Mouse (Mus musculus) embryonic fibroblast, embryonic 13.5 days (primary cell): ENCODE results near the gene Gm28048. TPM values are rescaled to one million over a fixed set of nuclear protein-coding genes. Genes with fewer than 3 reads are reported as not detected.

ENCODE experiments used
- H3K27ac ChIP-seq: 2 replicates; pipeline ENCODE4 v1.5.1; 2012; ENCODE audit warnings: low read length, control low read depth, inconsistent platforms; ENCODE audit not compliant: insufficient read depth
- H3K4me1 ChIP-seq: 2 replicates; pipeline ENCODE4 v1.6.1; 2011; ENCODE audit warnings: low read length; ENCODE audit not compliant: control insufficient read depth, insufficient read depth
- H3K4me3 ChIP-seq: 2 replicates; pipeline ENCODE4 v1.5.1; 2011; ENCODE audit warnings: mild to moderate bottlenecking, control low read depth, low read length; ENCODE audit not compliant: insufficient read depth
- CTCF ChIP-seq: IDR thresholded peaks from 2 replicates; pipeline ENCODE4 v1.5.1; 2011; ENCODE audit warnings: mild to moderate bottlenecking, control low read depth, low read length, moderate library complexity, borderline replicate concordance; ENCODE audit not compliant: insufficient read depth
- POLR2A ChIP-seq: IDR thresholded peaks from 2 replicates; pipeline ENCODE4 v1.6.1; 2011; ENCODE audit warnings: low read depth, mild to moderate bottlenecking, control low read depth, low read length, moderate library complexity
- polyA plus RNA-seq: library from polyadenylated mRNA; stranded (reverse); fragments of >200 nt; gene quantifications from 2 replicates; pipeline ENCODE4 v1.2.4, GENCODE M21; 2011; ENCODE audit warnings: low read depth; ENCODE audit not compliant: missing spikeins, insufficient read length

The Gm28048 gene
- polyA plus RNA-seq, 1 experiment = 14.1 TPM

- H3K4me3 ChIP-seq = no peak overlapping the region
- H3K27ac ChIP-seq = no peak overlapping the region
- TF ChIP-seq POLR2A (no peak), CTCF (no peak)
- H3K4me1 ChIP-seq = no peaks in the 10 kb centered on the region
These were observed 167.8 kb downstream of the Gm28048 start for GRCm38 (mm10) chr11:22813921-22814704.

DNA sequence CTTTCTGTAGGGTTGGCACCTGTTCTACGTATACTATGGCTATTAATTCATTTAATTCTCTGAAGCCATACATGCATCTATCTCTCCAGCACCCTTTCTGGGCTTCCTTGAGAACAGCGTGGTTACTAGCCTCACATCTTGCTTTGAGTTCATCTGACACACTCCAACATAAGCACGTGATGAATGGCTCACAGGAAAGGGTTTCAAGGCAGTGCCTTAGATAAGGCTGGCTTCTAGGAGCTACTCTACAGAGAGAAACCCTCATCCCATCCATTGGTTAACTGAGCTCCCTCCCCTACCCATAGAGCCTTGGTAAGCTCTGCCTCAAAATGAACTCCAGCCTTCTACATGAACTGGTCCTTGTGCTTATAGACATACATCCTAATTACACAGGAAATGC is 168.5 kb downstream of the Gm28048 start:
- H3K4me3 ChIP-seq = no peak overlapping the region
- H3K4me1 ChIP-seq = no peaks in the 10 kb centered on the region
- TF ChIP-seq CTCF = no peak
- TF ChIP-seq POLR2A = no peak
- H3K27ac ChIP-seq = no peak overlapping the region

DNA sequence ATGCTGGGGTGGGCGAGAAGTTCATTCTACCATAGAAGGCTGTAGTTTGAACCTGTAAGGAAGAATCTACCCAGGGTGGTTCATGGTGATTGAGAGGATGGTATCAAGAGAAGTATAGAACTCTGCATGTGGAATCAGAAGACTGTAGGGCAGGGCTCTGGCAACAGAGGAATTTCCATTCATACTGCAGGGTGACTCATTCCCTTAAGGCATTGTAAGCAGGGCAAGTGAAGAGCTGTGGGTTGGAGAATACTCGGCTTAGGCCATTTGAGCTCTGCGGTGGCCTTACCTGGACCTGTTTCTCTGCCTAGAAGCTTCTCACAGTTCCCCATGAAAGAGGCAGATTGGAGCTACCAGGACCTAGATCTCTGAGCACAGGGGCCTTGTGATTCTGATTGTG is 170.5 kb downstream of the Gm28048 start:
- H3K4me1 ChIP-seq = no peaks in the 10 kb centered on the region
- TF ChIP-seq CTCF (no peak), POLR2A (no peak)
- H3K27ac ChIP-seq = no peak overlapping the region
- H3K4me3 ChIP-seq = no peak overlapping the region

DNA sequence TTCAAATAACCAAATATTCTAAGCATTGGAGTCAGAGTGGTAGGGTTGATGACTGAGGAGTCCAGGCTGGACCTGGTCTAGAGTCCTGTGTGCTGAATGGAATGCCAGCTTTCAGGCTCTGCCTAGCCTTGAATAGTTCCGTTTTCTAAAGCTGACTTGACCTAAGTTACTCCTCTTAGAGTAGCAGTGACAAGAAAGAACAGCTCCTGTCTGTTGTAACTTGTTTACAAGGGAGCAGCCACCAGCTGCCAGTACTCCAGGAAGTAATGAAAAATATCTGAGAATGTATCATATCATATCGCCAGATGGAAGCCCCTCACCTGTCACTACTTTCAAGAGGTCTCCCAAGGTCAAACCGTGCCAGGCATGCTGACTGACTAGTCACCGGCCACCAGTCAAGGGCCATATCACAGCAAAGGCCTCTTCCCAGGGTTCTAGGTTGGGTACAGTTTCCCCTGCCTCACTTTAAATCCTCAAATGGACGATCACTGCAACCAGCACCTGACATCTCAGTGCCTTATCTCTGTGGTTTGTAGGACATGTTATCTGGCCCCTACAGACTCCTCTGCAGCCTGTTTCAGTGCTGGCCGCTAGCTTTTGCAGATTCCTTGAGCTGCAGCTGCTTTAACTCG is 172.3 kb downstream of the Gm28048 start:
- no peak for TF ChIP-seq CTCF
- TF ChIP-seq POLR2A = no peak
- Histone ChIP-seq H3K4me3 (no peak overlapping the region), H3K27ac (no peak overlapping the region), H3K4me1 (no peaks in the 10 kb centered on the region)

DNA sequence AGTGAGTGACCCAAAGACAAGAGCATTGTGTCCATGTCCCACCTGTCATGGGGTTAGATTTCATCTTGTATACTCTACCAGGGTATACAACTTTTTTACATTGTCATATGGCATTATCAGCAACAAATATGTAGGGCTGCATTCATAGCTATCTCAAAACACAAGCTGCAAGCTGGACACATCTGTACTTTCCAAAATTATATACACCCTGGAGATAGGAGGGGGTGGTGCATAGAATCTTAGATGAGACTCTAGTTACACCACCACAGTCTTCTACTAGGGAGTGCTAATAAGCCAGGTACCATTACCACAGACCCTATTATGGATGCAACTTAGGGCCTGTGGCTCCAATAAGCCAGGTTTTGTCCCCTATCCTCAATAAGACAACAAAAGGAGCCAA is 173.8 kb downstream of the Gm28048 start:
- H3K4me1 ChIP-seq = no peaks in the 10 kb centered on the region
- no peak overlapping the region for H3K27ac ChIP-seq
- H3K4me3 ChIP-seq = no peak overlapping the region
- no peak for TF ChIP-seq POLR2A
- TF ChIP-seq CTCF = no peak

- no peak overlapping the region for H3K27ac ChIP-seq
- peaks cover 2% of the 10 kb centered on the region; the same call in 1 of the 2 replicates for H3K4me1 ChIP-seq
- no peak overlapping the region for H3K4me3 ChIP-seq
- no peak for TF ChIP-seq CTCF
These were observed 176.7 kb downstream of the Gm28048 start for GRCm38 (mm10) chr11:22805171-22805570.

DNA sequence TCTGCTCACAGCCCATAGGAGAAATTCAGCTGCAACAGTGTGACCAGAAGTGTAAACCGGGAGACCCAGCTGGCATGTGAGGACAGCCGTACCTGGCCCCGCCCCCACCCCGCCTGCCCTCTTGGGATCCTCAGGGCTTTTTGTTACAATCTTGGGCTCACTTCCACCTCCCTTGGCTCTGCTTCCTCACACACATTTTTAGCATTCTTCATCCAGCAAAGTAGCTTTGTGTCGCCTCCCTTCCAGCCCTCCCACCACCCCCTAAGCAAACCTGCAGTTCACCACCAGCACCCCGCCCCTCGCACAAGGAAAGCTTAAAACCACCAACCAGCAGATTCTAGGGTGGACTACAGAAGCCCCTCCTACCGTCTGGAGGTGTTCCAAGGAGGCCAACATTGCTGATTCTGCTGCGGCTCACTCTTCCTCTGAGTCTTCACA is 181.9 kb downstream of the Gm28048 start:
- Histone ChIP-seq H3K4me1 (peaks cover 5% of the 10 kb centered on the region; the same call in 1 of the 2 replicates), H3K4me3 (no peak overlapping the region), H3K27ac (no peak overlapping the region)
- TF ChIP-seq POLR2A (no peak), CTCF (no peak)

DNA sequence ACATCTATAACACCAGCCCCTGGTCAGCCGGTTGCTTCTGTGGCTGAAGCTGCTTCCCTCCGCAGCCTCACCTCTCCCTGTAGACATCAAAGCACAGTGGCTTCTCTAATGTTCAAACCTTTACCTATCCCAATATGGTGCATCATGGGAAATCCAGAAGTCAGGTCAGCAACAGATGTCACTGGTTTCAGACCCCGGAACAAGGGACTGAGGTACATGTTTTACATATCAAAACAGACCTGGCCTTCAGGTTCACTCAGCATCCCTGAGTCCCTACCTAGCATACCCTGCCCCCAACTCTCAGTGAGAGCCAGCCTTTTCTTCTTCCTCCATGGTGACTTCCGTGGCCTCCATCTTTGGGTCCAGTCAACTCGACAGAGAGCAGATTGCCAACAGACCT is 183.0 kb downstream of the Gm28048 start:
- TF ChIP-seq CTCF (no peak), POLR2A (no peak)
- H3K4me1 ChIP-seq = peaks cover 5% of the 10 kb centered on the region; the same call in 1 of the 2 replicates
- no peak overlapping the region for H3K4me3 ChIP-seq
- no peak overlapping the region for H3K27ac ChIP-seq

DNA sequence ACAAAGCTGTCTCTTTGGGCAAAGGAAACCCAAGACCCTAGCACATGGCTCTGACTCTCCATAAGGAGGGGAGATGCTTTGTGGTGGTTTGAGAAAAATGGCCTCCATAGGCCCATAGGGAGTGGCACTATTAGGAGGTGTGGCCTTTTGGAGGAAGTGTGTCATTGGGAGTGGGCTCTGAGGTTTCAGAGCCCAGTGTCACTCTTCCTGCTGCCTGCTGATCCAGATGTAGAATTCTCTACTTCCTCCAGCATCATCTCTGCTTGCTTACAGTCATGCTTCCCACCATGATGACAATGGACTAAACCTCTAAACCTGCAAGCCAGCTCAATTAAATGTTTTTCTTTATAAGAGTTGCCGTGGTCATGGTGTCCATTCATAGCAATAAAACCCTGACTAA is 187.2 kb downstream of the Gm28048 start:
- no peak for TF ChIP-seq POLR2A
- no peak for TF ChIP-seq CTCF
- Histone ChIP-seq H3K4me3 (no peak overlapping the region), H3K4me1 (0 out of 2 replicates have a peak, but pooled peaks cover 1% of the 10 kb centered on the region), H3K27ac (no peak overlapping the region)

DNA sequence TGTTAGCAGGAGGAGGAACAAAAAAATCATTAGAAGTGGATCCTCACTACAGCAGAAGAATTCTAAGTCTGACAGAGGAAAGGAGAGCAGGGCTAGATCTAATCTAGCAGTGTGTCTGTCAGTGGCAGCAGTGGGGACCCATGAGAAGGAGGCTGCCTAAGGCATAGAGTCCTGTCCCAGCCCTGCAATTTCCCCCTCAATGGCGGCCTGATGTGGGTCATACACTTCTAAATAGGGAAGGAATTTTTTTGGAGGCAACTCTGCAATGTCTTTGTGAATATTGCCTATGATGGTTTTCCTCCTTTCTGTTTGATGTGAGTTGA is 188.0 kb downstream of the Gm28048 start:
- H3K4me1 ChIP-seq = no peaks in the 10 kb centered on the region

More for the DNA sequence above, 188.0 kb downstream of the Gm28048 start:
- no peak overlapping the region for H3K27ac ChIP-seq
- TF ChIP-seq POLR2A (no peak), CTCF (no peak)
- H3K4me3 ChIP-seq = no peak overlapping the region
